In the genomic region with DNA sequence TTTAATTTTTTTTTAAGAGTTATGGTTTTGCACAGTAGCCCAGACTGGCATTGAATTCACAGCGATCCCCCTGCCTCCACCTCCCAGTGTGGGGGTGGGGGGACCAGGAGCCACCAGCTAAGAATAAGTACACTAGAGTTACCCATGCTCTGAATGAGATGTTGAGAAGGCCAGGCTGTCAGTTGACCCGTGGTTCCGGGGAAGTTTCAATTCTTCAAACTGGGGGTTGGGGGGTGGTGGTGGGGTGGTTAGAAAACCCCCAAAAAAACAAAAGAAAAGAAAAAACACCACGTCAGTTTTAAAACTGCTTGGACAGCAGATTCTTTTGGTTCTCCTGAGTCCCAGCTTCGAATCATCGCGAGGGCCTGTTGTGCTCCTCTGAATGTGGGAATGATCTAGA, we compare ENCODE assay signal across 8 mouse cellular contexts. TPM values are rescaled to one million over a fixed set of nuclear protein-coding genes. Genes with fewer than 3 reads are reported as not detected.
DNase-seq lines count a peak whose midpoint lies in the region; ATAC-seq and TF ChIP-seq lines count a peak whose summit lies in the region.

No protein-coding gene starts in this region.

- H3K4me3 ChIP-seq in forebrain, embryonic 11.5 days (ENCODE audit: low read depth, low read length), result no peak overlapping the region
- no peak overlapping the region for H3K4me3 ChIP-seq in forebrain, embryonic 15.5 days
- H3K4me3 ChIP-seq in neural tube, embryonic 12.5 days, result no peak overlapping the region
- H3K4me3 ChIP-seq in liver, postnatal 0 days (ENCODE audit: low read depth, low read length), result 0 out of 2 replicates have a peak overlapping the region, but pooled peaks have one; percentile 36
- H3K4me3 ChIP-seq in gastrocnemius, adult 2 months, result no peak overlapping the region

- 35% methylated on average over 7 of the region's 7 CpGs for WGBS in forebrain, embryonic 11.5 days
- WGBS in forebrain, embryonic 15.5 days, result 36% methylated on average over 7 of the region's 7 CpGs
- 40% methylated on average over 7 of the region's 7 CpGs for WGBS in neural tube, embryonic 12.5 days
- 45% methylated on average over 7 of the region's 7 CpGs for WGBS in liver, postnatal 0 days (ENCODE audit: insufficient replicate concordance)

- no peak for ATAC-seq in forebrain, embryonic 11.5 days (replicated peaks; ENCODE audit: low FRiP score)
- ATAC-seq in forebrain, embryonic 15.5 days (replicated peaks), result no peak
- ATAC-seq in neural tube, embryonic 12.5 days (ENCODE audit: low FRiP score, low read depth), result no peak
- no peak for ATAC-seq in liver, postnatal 0 days

- no peaks in the 10 kb centered on the region for H3K9me3 ChIP-seq in forebrain, embryonic 11.5 days (ENCODE audit: control insufficient read depth, low read length)
- H3K9me3 ChIP-seq in forebrain, embryonic 15.5 days, result no peaks in the 10 kb centered on the region
- no peaks in the 10 kb centered on the region for H3K9me3 ChIP-seq in neural tube, embryonic 12.5 days
- no peaks in the 10 kb centered on the region for H3K9me3 ChIP-seq in liver, postnatal 0 days (ENCODE audit: low read length)

- 0 out of 2 replicates have a peak, but pooled peaks cover 4% of the 10 kb centered on the region for H3K4me1 ChIP-seq in forebrain, embryonic 11.5 days (replicated peaks; ENCODE audit: control insufficient read depth, insufficient read depth, low read length)
- peaks cover 14% of the 10 kb centered on the region for H3K4me1 ChIP-seq in forebrain, embryonic 15.5 days
- peaks cover 12% of the 10 kb centered on the region for H3K4me1 ChIP-seq in neural tube, embryonic 12.5 days
- peaks cover 13% of the 10 kb centered on the region for H3K4me1 ChIP-seq in liver, postnatal 0 days (ENCODE audit: insufficient read depth)

- H3K36me3 ChIP-seq in forebrain, embryonic 11.5 days (ENCODE audit: control insufficient read depth, insufficient read depth, low read length), result no peaks in the 10 kb centered on the region
- H3K36me3 ChIP-seq in forebrain, embryonic 15.5 days, result no peaks in the 10 kb centered on the region
- H3K36me3 ChIP-seq in neural tube, embryonic 12.5 days, result no peaks in the 10 kb centered on the region
- no peaks in the 10 kb centered on the region for H3K36me3 ChIP-seq in liver, postnatal 0 days (replicated peaks; ENCODE audit: insufficient read depth, low read length)

- H3K27ac ChIP-seq in forebrain, embryonic 11.5 days (ENCODE audit: low read depth, low read length), result no peak overlapping the region
- no peak overlapping the region for H3K27ac ChIP-seq in forebrain, embryonic 15.5 days (replicated peaks)
- no peak overlapping the region for H3K27ac ChIP-seq in neural tube, embryonic 12.5 days
- H3K27ac ChIP-seq in liver, postnatal 0 days (ENCODE audit: low read depth), result no peak overlapping the region
- no peak overlapping the region for H3K27ac ChIP-seq in gastrocnemius, adult 2 months

- H3K27me3 ChIP-seq in forebrain, embryonic 11.5 days (ENCODE audit: control insufficient read depth, insufficient read depth, low read length), result no peaks in the 10 kb centered on the region
- H3K27me3 ChIP-seq in forebrain, embryonic 15.5 days, result peaks cover 5% of the 10 kb centered on the region; the same call in 1 of the 2 replicates
- no peaks in the 10 kb centered on the region; the same call in 1 of the 2 replicates for H3K27me3 ChIP-seq in neural tube, embryonic 12.5 days (replicated peaks)
- H3K27me3 ChIP-seq in liver, postnatal 0 days (ENCODE audit: insufficient read depth, low read length), result peaks cover 10% of the 10 kb centered on the region; the same call in 1 of the 2 replicates

- peak overlapping the region; percentile 88; the same call in 1 of the 2 replicates for H3K4me2 ChIP-seq in forebrain, embryonic 11.5 days (ENCODE audit: low read depth, low read length, severe bottlenecking)
- H3K4me2 ChIP-seq in forebrain, embryonic 15.5 days (replicated peaks), result no peak overlapping the region
- H3K4me2 ChIP-seq in neural tube, embryonic 12.5 days (replicated peaks), result 0 out of 2 replicates have a peak overlapping the region, but pooled peaks have one; percentile 88
- no peak overlapping the region for H3K4me2 ChIP-seq in liver, postnatal 0 days (ENCODE audit: low read depth, low read length)

- DNase-seq in forebrain, embryonic 11.5 days (ENCODE audit: low spot score), result no peak
- no peak for DNase-seq in neural tube, embryonic 10.5 days (ENCODE audit: extremely low spot score, low spot score)
- DNase-seq in liver, postnatal 0 days, result peak; percentile 17
- no peak for DNase-seq in gastrocnemius, adult 2 months
- no peak for DNase-seq in adrenal gland, adult (ENCODE audit: inconsistent age in 2 of 2, low spot score in 1 of 2)
- no peak for DNase-seq in embryo, embryonic 11 days

- H3K9ac ChIP-seq in forebrain, embryonic 11.5 days (ENCODE audit: low read length), result no peak overlapping the region
- no peak overlapping the region for H3K9ac ChIP-seq in forebrain, embryonic 15.5 days (replicated peaks)
- no peak overlapping the region for H3K9ac ChIP-seq in neural tube, embryonic 12.5 days
- no peak overlapping the region for H3K9ac ChIP-seq in liver, postnatal 0 days (replicated peaks)

- TF ChIP-seq CTCF in liver, postnatal 0 days (IDR thresholded peaks at IDR 0.05; ENCODE audit: low read depth), result no peak
- TF ChIP-seq CTCF in gastrocnemius, adult 2 months (IDR thresholded peaks at IDR 0.05), result no peak

- intact Hi-C loops in gastrocnemius, adult 2 months (cut with DNase I), result no loop called here

- no peak for TF ChIP-seq EP300 in liver, postnatal 0 days (IDR thresholded peaks at IDR 0.05; ENCODE audit: low read depth)

RNA-seq across cellular contexts. Expression of a gene that starts 0.4 kb away (rescaled TPM):
- 6.5 and 7.0 TPM in 2 replicates for polyA plus RNA-seq in forebrain, embryonic 11.5 days (2014; fragmentation: Nextera tagmentation; extraction: Ambion mirVana)
- 2.2 TPM in 2 replicates for polyA plus RNA-seq in forebrain, embryonic 15.5 days (2015; fragmentation: Nextera tagmentation; extraction: Ambion mirVana)
- 5.1 and 5.9 TPM in 2 replicates for polyA plus RNA-seq in neural tube, embryonic 12.5 days (2016; fragmentation: Nextera tagmentation; extraction: Ambion mirVana)
- polyA plus RNA-seq in liver, postnatal 0 days (2015; fragmentation: Nextera tagmentation; extraction: Ambion mirVana), result 1.7 TPM in 2 replicates
- under 1 TPM; 0.59 to 0.66 TPM for total RNA-seq in gastrocnemius, adult 2 months (2021)

Comparison
In these comparisons a context has a peak if more than half of its experiments do, and no peak if none do; other contexts are left out.
1. H3K4me2 ChIP-seq: peak in forebrain, embryonic 11.5 days (single experiment) and neural tube, embryonic 12.5 days (single experiment); none in forebrain, embryonic 15.5 days (single experiment) and liver, postnatal 0 days (single experiment).